Mouse (Mus musculus) G1E (cell line): ENCODE measurements around the gene Wdr41.

Source experiments
- CTCF ChIP-seq: IDR thresholded peaks from 2 replicates; pipeline ENCODE4 v1.5.1; 2012; ENCODE audit warnings: low read depth, low read length, inconsistent platforms, mixed read lengths
- GATA1 ChIP-seq: IDR thresholded peaks from 2 replicates; pipeline ENCODE4 v1.6.1; 2012; ENCODE audit warnings: borderline replicate concordance, low read length, inconsistent platforms, mixed read lengths
- GATA2 ChIP-seq: IDR thresholded peaks from 2 replicates; pipeline ENCODE4 v1.6.1; 2012; ENCODE audit warnings: low read depth, low read length, inconsistent platforms, borderline replicate concordance
- TAL1 ChIP-seq: conservative IDR thresholded peaks from 2 replicates; pipeline ENCODE4 v1.6.1; 2012; ENCODE audit warnings: low read depth, low read length, inconsistent platforms, mixed read lengths

GRCm38 (mm10) chr13:95044108-95044507 lies 68.0 kb downstream of the Wdr41 start:
- no peak for TF ChIP-seq CTCF
- TF ChIP-seq GATA1 = no peak
- TF ChIP-seq GATA2 = no peak
- no peak for TF ChIP-seq TAL1
